Mouse (Mus musculus) cerebellum, adult 2 months (tissue): ENCODE data around the gene Alg12.

Experiments used
- CTCF ChIP-seq: fragments of 200-500 bp; IDR thresholded peaks from 2 replicates; pipeline ENCODE4 v1.5.1; 2011; ENCODE audit warnings: low read depth, mild to moderate bottlenecking, control low read depth, low read length, moderate library complexity, borderline replicate concordance; ENCODE audit not compliant: insufficient read depth
- POLR2A ChIP-seq: fragments of 200-500 bp; IDR thresholded peaks from 2 replicates; pipeline ENCODE4 v1.6.1; 2011; ENCODE audit warnings: low read length, control low read depth, borderline replicate concordance; ENCODE audit not compliant: insufficient read depth

- TF ChIP-seq POLR2A (no peak), CTCF (no peak)
Observed at GRCm38 (mm10) chr15:88851076-88851475, 32.0 kb upstream of the Alg12 start.
